Mouse (Mus musculus) myocyte (in vitro differentiated cells): ENCODE measurements around the gene Slc2a9.

Source experiments
- CEBPB ChIP-seq: IDR thresholded peaks from 2 replicates; pipeline ENCODE4 v1.6.1; 2011; ENCODE audit warnings: mild to moderate bottlenecking, moderate library complexity; ENCODE audit not compliant: poor library complexity, insufficient read depth, severe bottlenecking
- POLR2A ChIP-seq: IDR thresholded peaks from one replicate; pipeline ENCODE4 v1.6.1; 2011; ENCODE audit warnings: low read depth, mild to moderate bottlenecking, control low read depth, moderate library complexity; ENCODE audit not compliant: insufficient read length
- POLR2AphosphoS2 ChIP-seq: IDR thresholded peaks from one replicate; pipeline ENCODE4 v1.6.1; 2011; ENCODE audit warnings: low read depth, control low read depth; ENCODE audit not compliant: insufficient read length
- USF1 ChIP-seq: IDR thresholded peaks from one replicate; pipeline ENCODE4 v1.6.1; 2011; ENCODE audit warnings: low read depth, mild to moderate bottlenecking, control low read depth, moderate library complexity

- TF ChIP-seq POLR2AphosphoS2 = no peak
- TF ChIP-seq CEBPB = no peak
- TF ChIP-seq POLR2A = no peak
- no peak for TF ChIP-seq USF1
Observed at GRCm38 (mm10) chr5:38449607-38450006, 53.3 kb downstream of the Slc2a9 start.
